Mouse (Mus musculus) layer of hippocampus, postnatal 14 days (tissue): ENCODE measurements around the gene Ptprj. TPM values are rescaled to one million over a fixed set of nuclear protein-coding genes. Genes with fewer than 3 reads are reported as not detected.
A peak's percentile ranks its signal among the peaks of the same experiment; 100 is the strongest.
"Not testable (repeated sequence)": the region's sequence is repeated elsewhere in the genome, so short reads cannot be mapped to it uniquely, and the experiment has no call there.

Experiments used
- DNase-seq, 2 experiments: peaks; one replicate each; pipeline ENCODE4 v3.0.0; 2021 to 2022; ENCODE audit warnings: low spot score in 2 of 2, mixed read lengths in 1 of 2
- total RNA-seq, 2 experiments: library from RNA; stranded (reverse); gene quantifications; 2 replicates each; pipeline ENCODE4 v1.2.3; 2021

The Ptprj gene
- total RNA-seq, 2 experiments from 2014 or later = 101 to 107 TPM

DNA sequence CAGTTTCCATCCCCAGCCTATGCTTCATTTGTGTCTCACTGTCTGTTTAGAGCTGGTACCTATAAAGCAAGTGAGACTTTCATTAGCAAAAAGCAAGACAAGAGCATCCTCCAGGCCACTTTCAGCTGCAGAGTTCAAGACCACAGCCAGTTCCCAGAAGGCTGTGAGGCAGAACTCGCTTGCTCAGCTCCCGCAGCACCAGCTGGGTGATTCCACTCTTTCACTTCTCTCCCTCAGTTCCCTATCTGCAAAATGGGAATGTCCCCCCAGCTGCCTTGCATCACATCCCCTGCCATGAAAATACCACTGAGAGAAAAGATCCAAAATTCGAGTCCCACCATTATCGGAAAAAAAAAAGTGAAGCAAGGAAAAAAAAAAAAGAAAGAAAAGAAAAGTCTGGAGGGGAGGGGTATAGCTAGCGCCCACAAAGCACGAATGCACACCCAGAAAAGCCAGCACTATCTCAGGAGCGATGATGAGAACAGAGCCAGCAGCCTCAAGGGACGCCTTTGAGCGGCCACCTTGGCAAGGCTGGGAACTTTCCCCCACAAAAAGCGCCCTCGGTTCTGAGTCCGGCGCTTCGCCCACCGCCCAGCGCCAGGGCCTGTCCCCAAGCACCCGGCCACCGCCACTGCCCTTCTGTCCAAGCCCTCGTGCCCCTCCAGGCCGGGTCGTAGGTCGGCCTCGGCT is 1.3 kb downstream of the Ptprj start:
- no peak for DNase-seq

DNA sequence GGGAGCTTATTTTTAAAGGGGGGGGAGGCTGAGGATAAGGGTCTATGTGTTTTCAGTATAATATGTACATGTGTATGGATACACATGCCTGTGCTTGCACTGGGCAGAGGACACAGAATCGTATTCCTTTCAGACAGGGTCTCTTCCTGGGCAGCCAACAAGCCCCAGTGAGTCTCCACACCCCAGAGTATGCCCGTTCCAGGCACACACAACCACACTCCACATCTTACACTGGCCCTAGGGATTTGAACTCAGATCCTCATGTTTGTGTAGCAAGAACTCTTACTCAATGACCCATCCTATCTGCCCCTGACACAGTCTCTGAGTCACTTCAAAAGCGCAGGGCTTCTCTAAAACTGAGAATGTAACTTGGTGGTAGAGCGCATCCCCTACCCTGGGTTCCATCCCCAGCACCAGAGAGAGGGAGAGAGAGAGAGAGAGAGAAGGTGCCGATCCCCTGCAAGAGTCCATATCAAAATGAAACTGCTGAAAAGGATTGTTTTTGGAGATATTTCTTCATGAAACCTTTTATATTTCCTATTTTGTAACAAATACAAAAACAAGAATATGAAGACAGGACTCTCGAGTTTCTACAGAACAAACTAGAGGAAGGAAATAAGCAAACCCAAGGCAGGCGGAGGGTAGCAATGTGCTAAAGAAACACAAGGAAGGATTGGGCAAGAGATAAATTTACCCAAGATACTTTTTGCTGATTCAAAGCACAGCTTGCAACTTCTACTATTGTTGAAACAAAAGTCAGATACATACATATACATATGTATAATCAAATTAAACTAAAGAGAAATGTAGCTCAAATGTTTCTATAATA is 2.8 kb downstream of the Ptprj start:
- no peak for DNase-seq

DNA sequence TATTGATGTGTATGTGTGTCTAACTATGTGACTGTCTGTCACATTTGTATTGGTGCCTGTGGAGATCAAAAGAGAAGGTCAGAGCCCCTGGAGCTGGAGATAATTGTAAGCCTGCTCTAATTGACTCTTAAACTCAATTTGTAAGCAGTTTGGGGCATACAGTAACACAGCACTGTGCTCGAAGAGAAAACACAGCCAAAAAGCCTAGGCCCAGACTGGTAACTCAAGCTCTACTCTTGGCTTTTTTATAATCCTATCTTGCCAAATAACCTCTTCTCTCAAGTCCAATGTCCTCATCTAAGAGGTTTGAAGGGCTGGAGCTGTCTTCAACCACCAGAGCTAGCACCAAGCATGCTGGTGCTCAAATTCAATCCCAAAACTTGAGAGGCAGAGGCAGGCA is 3.5 kb downstream of the Ptprj start:
- DNase-seq = no peak

DNA sequence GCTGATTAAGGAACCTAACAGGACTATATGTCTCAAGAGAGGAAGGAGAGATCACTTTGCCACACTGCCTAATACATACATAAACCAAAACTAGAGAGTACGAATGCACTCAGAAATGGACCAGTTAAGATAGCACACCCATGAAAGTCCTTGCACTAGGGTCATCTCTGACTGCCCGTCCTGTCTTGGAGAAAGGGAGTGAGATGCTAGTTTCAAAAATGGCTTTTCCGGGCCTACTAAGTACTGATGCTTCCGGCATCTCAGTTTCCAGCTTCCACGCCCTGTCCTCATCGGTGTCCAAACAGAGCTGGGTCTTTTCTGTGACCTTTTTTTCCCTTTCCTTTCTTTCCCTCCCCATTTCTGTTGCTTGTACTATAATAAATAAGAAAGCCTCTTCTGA is 4.0 kb downstream of the Ptprj start:
- DNase-seq = no peak

DNA sequence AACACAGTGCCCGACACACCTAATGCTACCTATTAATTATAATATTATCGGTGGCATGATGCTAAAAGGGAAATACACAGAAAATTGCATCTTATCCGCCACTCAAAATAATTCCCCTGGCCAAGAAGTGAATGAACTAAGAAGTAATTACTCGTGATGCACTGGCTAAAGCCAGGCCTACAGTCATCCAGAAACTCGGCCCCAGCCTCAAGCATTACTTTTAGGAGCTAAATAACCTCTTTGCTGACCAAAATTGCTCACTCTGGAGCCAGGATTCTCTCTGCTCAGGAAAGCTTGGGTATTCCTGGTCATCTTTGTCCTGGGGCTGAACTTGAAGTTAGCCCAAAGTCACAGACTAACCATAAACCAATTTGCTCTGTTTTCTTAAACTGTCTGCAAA is 4.7 kb downstream of the Ptprj start:
- DNase-seq = no peak

DNA sequence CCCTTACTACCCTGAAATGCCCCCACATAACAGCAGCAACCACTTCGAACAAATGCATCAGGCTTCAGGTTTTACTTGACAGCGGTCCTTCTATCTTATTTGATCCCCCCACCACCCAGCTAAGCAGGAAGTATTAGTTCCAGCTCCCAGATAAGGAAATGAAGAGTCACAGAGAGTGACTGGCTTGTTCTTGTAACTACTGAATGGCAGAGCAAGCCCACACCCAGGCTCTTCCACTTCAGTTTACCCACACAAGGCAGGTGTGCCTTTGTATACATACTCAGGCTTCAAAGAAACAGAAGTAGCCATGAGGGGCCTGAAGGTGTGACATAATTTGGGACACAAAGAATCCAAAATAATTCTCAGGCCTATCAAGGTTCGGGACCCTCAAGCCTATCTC is 5.3 kb downstream of the Ptprj start:
- DNase-seq = no peak

DNA sequence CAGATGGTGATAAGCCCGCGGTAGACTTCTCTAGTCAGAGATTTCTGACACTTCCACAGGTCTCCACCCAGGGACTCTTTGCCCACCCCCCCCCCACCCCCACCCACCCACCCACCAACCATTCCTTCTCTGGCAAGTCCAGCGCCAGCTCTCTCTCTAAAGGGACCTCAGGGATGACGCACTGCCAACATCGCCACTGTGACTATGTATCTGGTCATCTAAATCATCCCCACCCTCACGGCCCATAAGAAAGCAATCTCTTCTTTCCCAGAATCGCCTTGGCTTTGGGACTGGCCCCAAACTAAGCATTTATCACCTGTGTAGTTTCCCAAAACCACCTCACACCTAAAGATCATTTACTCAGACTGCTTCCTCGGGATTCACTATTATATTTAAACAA is 5.9 kb downstream of the Ptprj start:
- DNase-seq = no peak

DNA sequence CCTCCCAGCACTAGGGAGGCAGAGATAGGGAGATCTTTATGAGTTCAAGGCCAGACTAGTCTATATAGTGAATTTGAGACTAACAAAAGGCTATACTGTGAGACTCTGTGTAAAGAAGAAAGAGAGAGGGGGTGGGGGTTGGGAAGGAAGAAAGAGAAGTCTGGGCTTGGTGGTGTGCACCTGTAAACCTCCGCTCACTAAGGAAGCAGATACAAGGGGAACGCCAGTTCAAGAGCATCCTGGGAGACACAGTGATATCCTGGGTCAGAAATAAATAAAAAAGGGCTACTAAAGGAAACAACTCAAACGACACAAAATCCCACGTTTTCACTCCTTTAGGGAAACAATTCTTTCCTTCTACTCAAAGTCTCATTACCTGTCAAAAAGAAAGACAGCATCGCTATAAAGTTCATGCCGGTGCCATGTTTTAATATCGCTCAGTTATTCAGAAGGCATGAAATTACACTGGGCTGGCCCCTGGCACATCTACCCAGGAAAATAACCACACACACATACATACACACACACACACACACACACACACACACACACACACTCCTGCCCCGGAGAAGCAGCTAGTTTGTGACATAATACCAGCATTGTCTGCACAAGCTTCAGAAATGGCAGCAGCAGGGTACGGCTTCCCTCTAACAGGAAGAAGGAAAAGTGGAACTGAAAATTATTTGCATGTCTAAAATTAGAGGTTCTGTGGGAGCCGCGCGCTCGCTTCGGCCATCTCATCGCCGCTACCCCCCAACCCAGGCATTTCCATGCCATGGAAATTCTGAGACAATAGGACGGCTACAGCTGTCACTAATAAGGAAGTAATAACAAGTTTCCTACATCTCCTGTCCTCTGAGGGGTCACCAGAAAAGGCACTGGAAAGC is 6.6 kb downstream of the Ptprj start:
- DNase-seq = no peak

DNA sequence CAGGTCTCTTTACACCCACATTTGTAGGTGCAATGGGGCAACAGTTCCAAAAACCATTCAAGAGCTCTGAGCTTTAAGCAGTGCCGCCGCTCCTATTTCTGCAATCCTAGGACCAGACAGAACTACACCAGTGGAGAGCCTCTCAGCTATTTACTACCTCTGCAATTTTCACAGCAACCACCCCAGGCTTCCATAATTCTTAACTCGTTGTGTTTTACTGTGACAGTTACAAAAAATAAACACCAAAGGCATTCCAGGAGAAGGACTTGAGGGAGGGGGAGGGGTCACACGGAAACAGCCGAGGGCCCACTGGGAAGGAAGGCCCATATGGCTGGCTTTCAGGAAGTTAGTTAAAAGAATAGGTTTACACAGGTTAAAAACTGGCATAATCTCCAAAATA is 8.3 kb downstream of the Ptprj start:
- DNase-seq = no peak

DNA sequence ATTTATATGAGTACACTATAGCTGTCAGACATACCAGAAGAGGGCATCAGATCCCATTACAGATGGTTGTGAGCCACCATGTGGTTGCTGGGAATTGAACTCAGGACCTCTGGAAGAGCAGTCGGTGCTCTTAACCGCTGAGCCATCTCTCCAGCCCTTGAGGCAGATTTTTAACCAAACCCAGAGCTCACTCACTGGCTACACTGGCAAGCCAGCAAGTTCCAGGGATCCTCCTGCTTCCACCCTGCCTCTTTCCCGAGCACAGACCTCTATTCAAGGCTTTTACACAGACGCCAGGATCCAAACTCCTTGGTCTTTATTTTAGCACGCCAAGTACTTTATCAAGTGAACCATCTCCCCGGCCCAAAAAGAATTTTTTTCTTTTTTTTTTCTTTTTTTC is 9.0 kb downstream of the Ptprj start:
- not testable (repeated sequence) for DNase-seq

DNA sequence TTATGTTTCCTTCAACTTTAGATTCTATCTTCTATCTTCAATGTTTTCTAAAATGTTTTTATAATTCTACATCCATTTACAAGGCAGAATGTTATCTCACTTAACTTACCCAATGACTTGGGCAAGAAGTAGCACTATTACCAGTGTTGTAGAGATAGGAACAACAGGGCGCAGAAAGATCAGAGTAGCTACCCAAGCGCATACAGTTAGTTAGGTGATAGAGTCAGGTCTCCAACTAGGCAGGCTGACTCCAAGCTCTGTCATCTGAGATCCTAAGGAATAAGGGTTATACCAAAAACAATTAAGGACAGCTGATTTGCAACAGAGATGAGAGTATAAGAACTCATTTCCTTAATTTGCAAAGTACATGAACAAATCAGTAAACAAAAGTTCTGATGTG is 9.6 kb downstream of the Ptprj start:
- DNase-seq = no peak

DNA sequence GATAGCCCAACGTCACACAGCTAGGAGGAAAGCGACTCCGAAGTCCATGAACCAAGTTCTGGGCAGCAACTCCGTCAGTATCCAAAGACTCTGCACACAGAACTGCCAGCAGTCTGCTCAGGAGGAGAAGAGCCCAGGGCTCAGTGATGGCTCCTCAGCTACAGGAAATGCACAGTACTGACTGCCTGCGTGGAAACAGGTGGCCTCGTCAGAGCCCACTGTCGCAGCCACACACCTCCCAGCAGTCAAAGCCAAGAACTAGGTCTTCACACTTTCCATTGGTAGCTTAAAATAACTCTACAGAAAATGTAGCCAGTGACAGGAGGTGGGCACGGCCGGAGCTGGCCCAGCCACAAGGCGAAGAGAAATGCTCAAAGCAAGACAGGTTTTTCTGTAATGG is 10.2 kb downstream of the Ptprj start:
- no peak for DNase-seq

DNA sequence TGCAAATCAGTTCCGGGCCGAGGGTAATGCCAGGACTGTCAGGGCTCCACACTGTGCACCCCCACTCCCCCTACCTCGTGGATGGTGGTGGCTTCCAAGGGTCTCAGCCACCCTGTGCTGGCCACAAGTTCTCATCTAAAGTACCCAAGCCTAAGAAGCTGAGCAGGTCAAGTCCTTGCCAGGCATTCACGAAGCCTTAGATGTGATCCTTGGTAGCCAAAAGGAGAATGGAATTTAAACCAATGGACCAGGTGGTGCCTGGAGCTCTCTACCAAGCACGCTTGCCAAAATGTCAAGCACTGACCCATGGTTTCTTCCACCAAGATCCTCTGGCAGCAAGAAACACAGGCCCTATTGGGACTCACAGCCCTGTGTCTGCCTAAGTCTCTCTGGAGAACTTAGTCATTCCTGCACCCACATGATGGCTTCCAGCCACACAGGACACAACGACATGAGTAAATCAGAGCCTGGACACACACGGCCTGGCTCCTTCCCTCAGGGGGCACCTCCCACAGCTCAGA is 11.4 kb downstream of the Ptprj start:
- DNase-seq = no peak

DNA sequence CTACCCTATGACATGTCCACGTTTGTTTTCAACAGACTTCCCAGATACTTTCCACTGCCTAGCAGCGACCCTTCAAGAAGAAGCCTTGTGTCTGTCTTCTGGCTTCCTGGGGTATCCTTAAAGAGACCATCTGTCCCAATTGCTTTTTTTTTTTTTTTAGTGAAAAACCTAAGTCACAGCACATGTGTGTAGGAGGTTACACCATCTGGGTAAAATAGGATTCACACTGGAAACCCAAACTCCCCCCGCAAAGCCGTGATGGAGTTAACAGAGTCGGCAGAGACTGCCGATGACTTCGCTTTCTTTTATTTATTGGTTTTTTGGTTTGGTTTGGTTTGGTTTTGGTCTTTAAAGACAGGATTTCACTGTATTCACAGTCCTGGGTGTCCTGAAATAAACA is 12.4 kb downstream of the Ptprj start:
- peak in 1 of 2 experiments; percentile 65 for DNase-seq

DNA sequence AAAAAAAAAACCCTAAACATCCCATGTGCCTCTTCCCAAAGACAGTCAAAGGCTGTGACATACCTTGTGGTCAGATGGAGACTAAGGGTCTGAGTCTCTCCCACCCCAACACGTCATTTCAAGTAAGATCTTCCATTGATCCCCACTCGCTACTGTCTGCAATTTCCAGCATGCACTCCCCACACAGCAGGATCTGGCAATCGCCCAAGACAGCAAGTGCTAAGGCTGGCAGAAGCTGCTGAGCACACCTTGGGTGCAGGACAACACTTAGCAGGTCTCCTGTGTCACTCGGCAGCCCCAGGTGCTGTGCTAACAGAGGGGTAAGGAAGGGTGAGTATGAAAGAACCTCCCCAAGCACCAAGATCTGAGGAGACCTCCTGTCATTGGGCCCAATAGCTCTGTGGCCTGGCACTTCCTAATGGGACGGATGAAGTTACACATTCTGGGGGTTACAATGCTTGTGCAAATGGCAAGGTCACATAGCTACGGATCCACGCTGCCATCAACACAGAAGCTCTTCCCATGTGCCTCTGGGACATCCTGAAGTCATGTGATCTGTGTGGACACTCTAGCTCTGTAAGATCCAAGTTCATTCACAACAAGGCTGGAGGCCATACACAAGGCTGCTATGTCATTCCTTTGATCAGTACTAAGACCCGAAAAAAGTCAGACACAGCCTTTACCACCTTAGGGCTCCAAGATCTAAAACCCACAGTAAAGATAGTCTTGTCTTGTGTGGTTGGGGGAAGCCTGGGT is 13.5 kb downstream of the Ptprj start:
- no peak for DNase-seq

DNA sequence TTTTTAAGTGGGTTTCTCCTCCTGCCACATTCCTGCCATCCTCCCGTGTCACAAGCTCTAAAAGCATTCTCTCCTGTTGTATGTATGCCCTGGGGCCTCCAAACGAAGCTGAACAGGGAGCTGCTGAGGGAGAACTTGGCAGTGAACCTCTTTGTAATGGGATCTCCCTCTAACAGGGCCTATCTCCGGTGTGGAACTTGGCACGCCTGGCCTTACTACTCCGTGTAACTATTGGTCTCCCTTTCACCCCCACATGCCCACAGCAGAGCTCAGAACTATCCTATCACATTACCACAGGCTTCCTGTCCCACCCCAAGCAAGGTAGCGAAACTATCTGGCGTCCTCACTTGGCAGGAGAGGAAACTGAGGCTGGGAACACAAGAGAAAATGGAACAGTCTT is 14.4 kb downstream of the Ptprj start:
- DNase-seq = no peak

DNA sequence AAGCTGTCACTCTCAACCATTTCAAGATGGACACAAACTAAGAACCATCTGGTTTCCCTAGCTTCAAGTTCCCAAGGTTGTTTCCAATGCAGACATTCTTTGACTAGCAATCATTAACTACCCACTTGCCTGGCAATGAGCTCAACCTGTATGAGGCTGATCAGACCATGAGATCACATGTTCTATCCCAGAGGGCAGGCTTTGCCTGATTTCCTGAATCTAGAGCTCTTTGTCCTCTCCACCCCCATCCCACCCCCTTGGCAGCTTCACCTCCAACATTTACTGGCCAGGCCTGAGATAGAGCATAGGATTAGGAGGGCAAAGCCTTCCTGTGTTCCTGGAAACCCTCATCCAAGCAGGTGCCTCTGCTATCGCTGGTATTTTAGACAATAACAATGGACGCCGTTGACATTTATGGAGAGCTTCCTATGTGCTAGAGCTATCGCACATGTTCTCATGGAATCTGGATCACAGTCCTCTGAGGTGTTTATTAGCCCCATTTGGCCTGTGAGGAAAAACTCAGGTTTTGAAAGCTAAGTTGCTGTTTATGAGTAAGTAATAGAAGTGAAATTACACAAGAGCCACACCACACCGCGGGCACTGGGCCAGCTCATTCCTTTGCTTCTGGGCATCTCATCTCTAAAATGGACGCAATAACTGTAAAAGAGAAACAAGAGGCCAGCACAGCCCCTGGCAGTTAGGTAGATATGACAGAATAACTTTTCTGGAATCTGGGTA is 15.1 kb downstream of the Ptprj start:
- no peak for DNase-seq

DNA sequence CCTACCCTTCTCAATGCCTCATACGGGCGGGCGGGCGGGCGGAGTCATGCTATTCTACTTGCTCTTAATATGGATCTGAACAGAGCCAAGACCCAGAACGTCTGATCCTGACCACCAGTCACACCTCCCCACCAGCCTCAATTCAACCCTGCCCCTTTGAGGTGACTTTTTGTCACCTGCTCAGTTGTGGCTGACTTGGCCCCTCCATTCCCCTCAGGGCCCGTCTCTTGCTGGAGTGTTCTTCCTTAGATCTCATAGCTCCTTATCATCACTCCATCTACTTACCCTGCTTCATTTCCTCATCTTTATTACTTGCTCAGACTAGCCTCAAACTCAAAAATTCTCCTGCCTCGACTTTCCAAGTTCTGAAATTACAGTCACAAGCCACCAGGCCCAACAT is 15.9 kb downstream of the Ptprj start:
- DNase-seq = no peak

DNA sequence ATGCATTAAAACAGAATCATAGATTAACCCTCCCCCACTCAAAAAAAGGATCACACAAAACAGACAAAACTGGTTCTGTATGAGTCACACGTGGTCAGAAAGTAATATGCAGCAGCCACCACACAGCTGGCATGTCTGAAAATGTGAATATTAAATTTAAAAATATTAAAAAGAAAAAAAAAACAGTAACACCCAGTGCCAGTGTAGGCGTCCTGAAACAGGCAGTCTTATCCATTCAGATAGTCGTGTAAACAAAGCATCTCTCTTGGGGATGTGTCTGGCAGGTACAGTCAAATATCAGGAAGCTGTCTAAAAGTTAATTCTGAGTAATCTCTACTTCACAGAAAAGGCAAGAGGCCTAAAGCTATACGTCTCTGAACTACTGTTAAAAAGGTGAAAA is 17.3 kb downstream of the Ptprj start:
- DNase-seq = no peak

DNA sequence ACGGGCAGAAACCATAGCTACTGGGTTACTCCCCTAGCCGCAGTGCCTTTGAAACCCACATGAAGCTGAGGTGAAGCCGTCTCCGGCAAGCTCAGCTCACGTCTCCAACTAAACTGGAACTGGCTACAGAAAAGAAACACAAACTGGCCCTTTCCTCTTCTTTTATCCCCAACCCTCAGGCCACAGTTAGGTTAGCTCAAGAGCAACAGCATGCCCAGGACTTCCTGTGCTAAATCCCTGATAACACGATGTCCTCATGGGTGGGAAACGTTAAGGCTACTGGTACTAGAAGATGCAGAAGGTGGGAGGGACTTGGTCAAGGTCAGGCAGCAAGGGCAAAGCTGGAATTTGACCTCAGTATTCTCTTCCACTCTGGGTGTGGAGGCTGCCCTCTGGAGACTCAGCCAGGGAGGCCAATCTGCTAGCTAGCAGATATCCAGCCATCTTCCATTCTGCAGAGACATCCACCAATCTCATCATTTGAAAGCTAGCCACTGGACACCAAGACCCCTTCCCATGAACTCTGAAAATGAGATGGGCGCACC is 18.2 kb downstream of the Ptprj start:
- no peak for DNase-seq
